Mouse (Mus musculus): ENCODE data around the gene Nucb1. TPM values are rescaled to one million over a fixed set of nuclear protein-coding genes. Genes with fewer than 3 reads are reported as not detected.
"Not testable (repeated sequence)": the region's sequence is repeated elsewhere in the genome, so short reads cannot be mapped to it uniquely, and the experiment has no call there.

The Nucb1 gene
- polyA plus RNA-seq, 1 experiment from 2014 or later, result 251 TPM

- Histone ChIP-seq H3K36me3 (ENCODE audit: control insufficient read depth, insufficient read depth, low read length) (no peaks in the 10 kb centered on the region), H3K9ac (ENCODE audit: low read depth, low read length) (no peak overlapping the region), H3K27ac (ENCODE audit: low read length) (no peak overlapping the region), H3K9me3 (ENCODE audit: control insufficient read depth, low read length) (no peaks in the 10 kb centered on the region), H3K4me1 (ENCODE audit: control insufficient read depth, insufficient read depth, low read length) (no peaks in the 10 kb centered on the region), H3K4me2 (ENCODE audit: low read depth, low read length) (no peak overlapping the region), H3K4me3 (ENCODE audit: low read length) (no peak overlapping the region), H3K27me3 (replicated peaks; ENCODE audit: control insufficient read depth, insufficient read depth, low read length) (no peaks in the 10 kb centered on the region)
- no peak for ATAC-seq
- WGBS, result 89% methylated on average over 1 of the region's 1 CpGs
Observed at GRCm38 (mm10) chr7:45544525-45544924, 34.3 kb upstream of the Nucb1 start.

- no peak overlapping the region for H3K4me3 ChIP-seq (ENCODE audit: low read length)
- no peak overlapping the region for H3K4me2 ChIP-seq (ENCODE audit: low read depth, low read length)
- peaks cover 6% of the 10 kb centered on the region for H3K4me1 ChIP-seq (ENCODE audit: control insufficient read depth, insufficient read depth, low read length)
- H3K9ac ChIP-seq (ENCODE audit: low read depth, low read length), result no peak overlapping the region
- no peak for ATAC-seq
- H3K27ac ChIP-seq (ENCODE audit: low read length), result no peak overlapping the region
- no peaks in the 10 kb centered on the region for H3K9me3 ChIP-seq (ENCODE audit: control insufficient read depth, low read length)
- H3K27me3 ChIP-seq (replicated peaks; ENCODE audit: control insufficient read depth, insufficient read depth, low read length), result no peaks in the 10 kb centered on the region
- 74% methylated on average over 2 of the region's 2 CpGs for WGBS
- no peaks in the 10 kb centered on the region for H3K36me3 ChIP-seq (ENCODE audit: control insufficient read depth, insufficient read depth, low read length)
Observed at GRCm38 (mm10) chr7:45540213-45540612, 30.0 kb upstream of the Nucb1 start.

GRCm38 (mm10) chr7:45539095-45539494 is 28.9 kb upstream of the Nucb1 start:
- WGBS, result 91% methylated on average over 3 of the region's 3 CpGs
- no peak overlapping the region for H3K4me3 ChIP-seq (ENCODE audit: low read length)

DNA sequence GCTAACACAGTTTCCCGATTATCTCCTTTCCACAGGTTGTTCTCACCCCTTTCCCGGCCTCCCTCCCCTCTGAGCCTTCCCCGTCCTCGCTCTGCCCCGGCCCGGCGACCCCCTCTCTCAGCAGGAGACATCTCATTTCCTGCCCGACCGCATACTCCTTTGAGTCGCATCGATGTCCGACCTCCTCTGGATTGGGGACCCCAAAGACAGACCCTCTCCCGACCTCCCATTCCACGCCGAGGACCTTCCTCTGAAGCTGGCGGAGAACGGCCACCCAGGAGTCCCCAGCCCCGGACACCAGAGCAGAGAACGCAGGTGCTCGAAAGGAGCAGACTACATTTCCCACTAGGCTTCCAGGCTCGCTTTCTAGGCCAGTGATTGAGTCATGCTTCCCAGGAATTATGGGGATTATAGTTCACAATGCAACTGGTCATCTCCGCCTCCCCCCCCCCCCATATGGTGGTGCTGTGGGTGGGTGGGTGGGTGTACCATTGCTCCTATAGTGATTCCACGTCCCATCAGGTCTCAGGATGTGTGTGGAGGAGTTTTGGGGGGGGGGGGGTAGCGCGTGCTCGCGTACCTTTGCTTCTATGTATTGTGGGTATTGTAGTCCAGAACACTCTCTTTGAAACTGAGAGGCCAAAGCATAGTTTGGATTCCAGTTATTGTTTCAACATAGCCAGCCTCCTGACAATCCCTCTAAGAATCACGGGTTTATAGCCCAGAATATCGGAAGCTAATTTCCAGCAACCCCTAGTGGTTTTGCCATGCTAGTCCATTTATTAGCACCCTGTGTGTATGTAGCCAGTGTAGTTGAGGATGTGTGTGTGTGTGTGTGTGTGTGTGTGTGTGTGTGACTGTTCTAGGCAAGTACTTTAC is 28.2 kb upstream of the Nucb1 start:
- Histone ChIP-seq H3K4me3 (ENCODE audit: low read length) (peak overlapping the region; percentile 60), H3K4me2 (ENCODE audit: low read depth, low read length) (peak overlapping the region; percentile 83), H3K9ac (ENCODE audit: low read depth, low read length) (peak overlapping the region; percentile 71), H3K36me3 (ENCODE audit: control insufficient read depth, insufficient read depth, low read length) (no peaks in the 10 kb centered on the region), H3K9me3 (ENCODE audit: control insufficient read depth, low read length) (no peaks in the 10 kb centered on the region), H3K4me1 (ENCODE audit: control insufficient read depth, insufficient read depth, low read length) (peaks cover 6% of the 10 kb centered on the region), H3K27ac (ENCODE audit: low read length) (no peak overlapping the region), H3K27me3 (replicated peaks; ENCODE audit: control insufficient read depth, insufficient read depth, low read length) (no peaks in the 10 kb centered on the region)
- WGBS, result 2% methylated on average over 28 of the region's 29 CpGs
- ATAC-seq, result peak; percentile 87

More at GRCm38 (mm10) chr7:45539095-45539494, 28.9 kb upstream of the Nucb1 start:
- no peaks in the 10 kb centered on the region for H3K9me3 ChIP-seq (ENCODE audit: control insufficient read depth, low read length)
- no peak overlapping the region for H3K9ac ChIP-seq (ENCODE audit: low read depth, low read length)
- H3K27ac ChIP-seq (ENCODE audit: low read length), result no peak overlapping the region
- ATAC-seq, result peak; percentile 13; the same call in 1 of the 2 replicates
- no peaks in the 10 kb centered on the region for H3K36me3 ChIP-seq (ENCODE audit: control insufficient read depth, insufficient read depth, low read length)
- no peaks in the 10 kb centered on the region for H3K27me3 ChIP-seq (replicated peaks; ENCODE audit: control insufficient read depth, insufficient read depth, low read length)
- peaks cover 6% of the 10 kb centered on the region for H3K4me1 ChIP-seq (ENCODE audit: control insufficient read depth, insufficient read depth, low read length)
- H3K4me2 ChIP-seq (ENCODE audit: low read depth, low read length), result no peak overlapping the region

DNA sequence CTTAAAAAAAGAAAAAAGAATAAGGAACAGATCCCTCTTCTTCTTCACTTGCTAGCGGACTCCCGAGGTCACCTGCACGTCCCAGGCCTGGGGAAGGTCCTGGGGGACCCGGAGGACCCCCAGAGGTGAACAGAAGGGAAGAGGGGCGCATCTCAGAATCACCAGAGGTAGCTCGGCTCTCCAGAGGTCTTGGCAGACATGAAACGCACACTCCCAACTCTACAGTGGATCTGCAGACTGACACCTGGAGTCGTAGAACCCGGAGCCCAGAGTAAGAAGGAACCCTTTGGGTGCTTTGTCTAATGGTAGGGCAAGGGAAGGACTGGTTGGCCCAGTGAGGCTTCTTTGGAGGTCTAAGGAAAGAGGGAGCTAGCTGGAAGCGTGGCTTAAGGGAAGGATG is 27.4 kb upstream of the Nucb1 start:
- peak overlapping the region; percentile 60 for H3K4me3 ChIP-seq (ENCODE audit: low read length)
- no peak for ATAC-seq
- H3K9ac ChIP-seq (ENCODE audit: low read depth, low read length), result peak overlapping the region; percentile 71

DNA sequence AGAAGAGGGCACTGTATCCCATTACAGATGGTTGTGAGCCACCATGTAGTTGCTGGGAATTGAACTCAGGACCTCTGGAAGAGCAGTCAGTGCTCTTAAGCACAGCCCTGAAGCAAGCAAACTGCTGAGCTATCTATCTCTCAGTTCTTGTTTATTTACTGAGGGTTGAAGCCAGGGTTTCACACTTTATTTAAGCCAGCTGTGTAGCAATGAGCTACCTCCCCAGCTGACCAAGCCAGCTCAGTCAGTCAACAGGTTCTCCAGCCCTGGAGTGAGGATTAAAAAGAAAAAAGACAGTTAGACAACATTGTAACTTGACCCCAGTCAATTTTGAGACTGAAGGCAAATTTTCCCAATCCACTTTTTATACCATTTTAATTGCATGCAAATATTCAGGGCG is 25.5 kb upstream of the Nucb1 start:
- H3K4me2 ChIP-seq (ENCODE audit: low read depth, low read length), result no peak overlapping the region
- 81% methylated on average over 1 of the region's 1 CpGs for WGBS
- no peaks in the 10 kb centered on the region for H3K36me3 ChIP-seq (ENCODE audit: control insufficient read depth, insufficient read depth, low read length)
- no peak overlapping the region for H3K4me3 ChIP-seq (ENCODE audit: low read length)
- no peaks in the 10 kb centered on the region for H3K9me3 ChIP-seq (ENCODE audit: control insufficient read depth, low read length)
- no peak for ATAC-seq
- H3K27me3 ChIP-seq (replicated peaks; ENCODE audit: control insufficient read depth, insufficient read depth, low read length), result no peaks in the 10 kb centered on the region
- H3K9ac ChIP-seq (ENCODE audit: low read depth, low read length), result no peak overlapping the region
- peaks cover 6% of the 10 kb centered on the region for H3K4me1 ChIP-seq (ENCODE audit: control insufficient read depth, insufficient read depth, low read length)
- no peak overlapping the region for H3K27ac ChIP-seq (ENCODE audit: low read length)

More for the DNA sequence above, 27.4 kb upstream of the Nucb1 start:
- no peak overlapping the region for H3K27ac ChIP-seq (ENCODE audit: low read length)
- 81% methylated on average over 10 of the region's 10 CpGs for WGBS
- no peaks in the 10 kb centered on the region for H3K9me3 ChIP-seq (ENCODE audit: control insufficient read depth, low read length)
- peak overlapping the region; percentile 83 for H3K4me2 ChIP-seq (ENCODE audit: low read depth, low read length)
- H3K36me3 ChIP-seq (ENCODE audit: control insufficient read depth, insufficient read depth, low read length), result no peaks in the 10 kb centered on the region
- no peaks in the 10 kb centered on the region for H3K27me3 ChIP-seq (replicated peaks; ENCODE audit: control insufficient read depth, insufficient read depth, low read length)
- peaks cover 6% of the 10 kb centered on the region for H3K4me1 ChIP-seq (ENCODE audit: control insufficient read depth, insufficient read depth, low read length)

GRCm38 (mm10) chr7:45530643-45531042 is 20.4 kb upstream of the Nucb1 start:
- Histone ChIP-seq H3K4me1 (ENCODE audit: control insufficient read depth, insufficient read depth, low read length) (peaks cover 11% of the 10 kb centered on the region; the same call in 1 of the 2 replicates), H3K27ac (ENCODE audit: low read length) (no peak overlapping the region; the same call in 1 of the 2 replicates), H3K9ac (ENCODE audit: low read depth, low read length) (peak overlapping the region; percentile 29; the same call in 1 of the 2 replicates), H3K4me2 (ENCODE audit: low read depth, low read length) (no peak overlapping the region), H3K9me3 (ENCODE audit: control insufficient read depth, low read length) (no peaks in the 10 kb centered on the region), H3K36me3 (ENCODE audit: control insufficient read depth, insufficient read depth, low read length) (no peaks in the 10 kb centered on the region), H3K27me3 (replicated peaks; ENCODE audit: control insufficient read depth, insufficient read depth, low read length) (no peaks in the 10 kb centered on the region), H3K4me3 (ENCODE audit: low read length) (no peak overlapping the region)
- WGBS, result 51% methylated on average over 2 of the region's 2 CpGs
- ATAC-seq, result no peak

- no peak overlapping the region; the same call in 1 of the 2 replicates for H3K27ac ChIP-seq (ENCODE audit: low read length)
- no peak for ATAC-seq
- WGBS, result 21% methylated on average over 6 of the region's 6 CpGs
- no peak overlapping the region; the same call in 1 of the 2 replicates for H3K4me2 ChIP-seq (ENCODE audit: low read depth, low read length)
- peaks cover 21% of the 10 kb centered on the region for H3K4me1 ChIP-seq (ENCODE audit: control insufficient read depth, insufficient read depth, low read length)
- no peaks in the 10 kb centered on the region for H3K9me3 ChIP-seq (ENCODE audit: control insufficient read depth, low read length)
- no peaks in the 10 kb centered on the region for H3K27me3 ChIP-seq (replicated peaks; ENCODE audit: control insufficient read depth, insufficient read depth, low read length)
- H3K4me3 ChIP-seq (ENCODE audit: low read length), result no peak overlapping the region
- H3K9ac ChIP-seq (ENCODE audit: low read depth, low read length), result peak overlapping the region; percentile 55
- H3K36me3 ChIP-seq (ENCODE audit: control insufficient read depth, insufficient read depth, low read length), result no peaks in the 10 kb centered on the region
Observed at GRCm38 (mm10) chr7:45529461-45529860, 19.3 kb upstream of the Nucb1 start.

GRCm38 (mm10) chr7:45527169-45527568 is 17.0 kb upstream of the Nucb1 start:
- H3K36me3 ChIP-seq (ENCODE audit: control insufficient read depth, insufficient read depth, low read length); H3K9ac ChIP-seq (ENCODE audit: low read depth, low read length); ATAC-seq; H3K9me3 ChIP-seq (ENCODE audit: control insufficient read depth, low read length); H3K4me3 ChIP-seq (ENCODE audit: low read length); H3K27me3 ChIP-seq (replicated peaks; ENCODE audit: control insufficient read depth, insufficient read depth, low read length); H3K4me2 ChIP-seq (ENCODE audit: low read depth, low read length): not testable (repeated sequence)
- peaks cover 30% of the 10 kb centered on the region for H3K4me1 ChIP-seq (ENCODE audit: control insufficient read depth, insufficient read depth, low read length)
- 0 out of 2 replicates have a peak overlapping the region, but pooled peaks have one; percentile 3 for H3K27ac ChIP-seq (ENCODE audit: low read length)
- WGBS, result 89% methylated on average over 6 of the region's 6 CpGs
